Mouse (Mus musculus) neural tube, embryonic 15.5 days (tissue): ENCODE data around the gene Aes. TPM values are rescaled to one million over a fixed set of nuclear protein-coding genes. Genes with fewer than 3 reads are reported as not detected.

Experiments used
- polyA plus RNA-seq: library from polyadenylated mRNA; unstranded; fragments of >200 nt; fragmentation: Nextera tagmentation; extraction: Ambion mirVana; gene quantifications from 2 replicates; pipeline ENCODE4 v1.2.1, GENCODE M21; 2015

Gene Aes
- polyA plus RNA-seq, 1 experiment from 2014 or later, result 825 TPM

Other genes starting within 250 kb of the Aes start
- gene Cactin, start 238.4 kb upstream of the Aes start, polyA plus RNA-seq, result 27.8 and 34.0 TPM in 2 replicates
- gene Tbxa2r, start 230.8 kb upstream of the Aes start, polyA plus RNA-seq, result 5.5 and 11.4 TPM in 2 replicates
- not detected in 2 replicates for gene Gipc3, start 216.2 kb upstream of the Aes start, polyA plus RNA-seq
- gene Hmg20b, start 209.0 kb upstream of the Aes start, polyA plus RNA-seq, result 31.0 and 48.9 TPM in 2 replicates
- 22.9 and 29.4 TPM in 2 replicates for gene Mfsd12, start 202.0 kb upstream of the Aes start, polyA plus RNA-seq
- 1.3 and 1.5 TPM in 2 replicates for gene 4930404N11Rik, start 193.7 kb upstream of the Aes start, polyA plus RNA-seq
- gene Fzr1, start 181.0 kb upstream of the Aes start, polyA plus RNA-seq, result 132 and 146 TPM in 2 replicates
- 101 TPM in 2 replicates for gene Dohh, start 175.1 kb upstream of the Aes start, polyA plus RNA-seq
- gene Gm48551, start 175.0 kb upstream of the Aes start, polyA plus RNA-seq, result 5.7 and 7.2 TPM in 2 replicates
- gene Gm48552, start 170.5 kb upstream of the Aes start, polyA plus RNA-seq, result 3.4 and 3.6 TPM in 2 replicates
- gene Smim24, start 166.4 kb upstream of the Aes start, polyA plus RNA-seq, result 2.5 and 9.3 TPM in 2 replicates
- 35.0 and 35.8 TPM in 2 replicates for gene Nfic, start 103.9 kb upstream of the Aes start, polyA plus RNA-seq
- gene Celf5, start 76.8 kb upstream of the Aes start, polyA plus RNA-seq, result 54.8 and 62.5 TPM in 2 replicates
- 68.5 and 70.3 TPM in 2 replicates for gene Ncln, start 63.1 kb upstream of the Aes start, polyA plus RNA-seq
- gene S1pr4, start 59.4 kb upstream of the Aes start, polyA plus RNA-seq, result 0.69 and 2.1 TPM in 2 replicates
- gene Gna15, start 35.3 kb upstream of the Aes start, polyA plus RNA-seq, result 1.7 and 2.6 TPM in 2 replicates
- 91.1 and 102 TPM in 2 replicates for gene Gna11, start 14.3 kb upstream of the Aes start, polyA plus RNA-seq
- gene Tle2, start 15.1 kb downstream of the Aes start, polyA plus RNA-seq, result 41.8 and 49.9 TPM in 2 replicates
- 5.7 and 7.3 TPM in 2 replicates for gene Tle6, start 41.6 kb downstream of the Aes start, polyA plus RNA-seq
- 1.3 and 2.3 TPM in 2 replicates for gene BC025920, start 46.8 kb downstream of the Aes start, polyA plus RNA-seq
- gene Sirt6, start 68.3 kb downstream of the Aes start, polyA plus RNA-seq, result 45.6 and 51.8 TPM in 2 replicates
- gene Ankrd24, start 69.1 kb downstream of the Aes start, polyA plus RNA-seq, result 19.0 and 24.2 TPM in 2 replicates
- 6.6 and 6.9 TPM in 2 replicates for gene Gm10778, start 89.6 kb downstream of the Aes start, polyA plus RNA-seq
- gene Zfp433, start 145.3 kb downstream of the Aes start, polyA plus RNA-seq, result 16.2 and 16.4 TPM in 2 replicates
- 16.3 and 17.6 TPM in 2 replicates for gene Gm3055, start 211.7 kb downstream of the Aes start, polyA plus RNA-seq